Mouse (Mus musculus) ES-Bruce4 (cell line): ENCODE measurements around the gene Akap6.

Source experiments
- CTCF ChIP-seq: IDR thresholded peaks from one replicate; pipeline ENCODE4 v1.8.1; 2011; ENCODE audit warnings: low read depth, low read length
- POLR2A ChIP-seq: IDR thresholded peaks from one replicate; pipeline ENCODE4 v1.8.1; 2011; ENCODE audit warnings: low read length; ENCODE audit not compliant: insufficient read depth

DNA sequence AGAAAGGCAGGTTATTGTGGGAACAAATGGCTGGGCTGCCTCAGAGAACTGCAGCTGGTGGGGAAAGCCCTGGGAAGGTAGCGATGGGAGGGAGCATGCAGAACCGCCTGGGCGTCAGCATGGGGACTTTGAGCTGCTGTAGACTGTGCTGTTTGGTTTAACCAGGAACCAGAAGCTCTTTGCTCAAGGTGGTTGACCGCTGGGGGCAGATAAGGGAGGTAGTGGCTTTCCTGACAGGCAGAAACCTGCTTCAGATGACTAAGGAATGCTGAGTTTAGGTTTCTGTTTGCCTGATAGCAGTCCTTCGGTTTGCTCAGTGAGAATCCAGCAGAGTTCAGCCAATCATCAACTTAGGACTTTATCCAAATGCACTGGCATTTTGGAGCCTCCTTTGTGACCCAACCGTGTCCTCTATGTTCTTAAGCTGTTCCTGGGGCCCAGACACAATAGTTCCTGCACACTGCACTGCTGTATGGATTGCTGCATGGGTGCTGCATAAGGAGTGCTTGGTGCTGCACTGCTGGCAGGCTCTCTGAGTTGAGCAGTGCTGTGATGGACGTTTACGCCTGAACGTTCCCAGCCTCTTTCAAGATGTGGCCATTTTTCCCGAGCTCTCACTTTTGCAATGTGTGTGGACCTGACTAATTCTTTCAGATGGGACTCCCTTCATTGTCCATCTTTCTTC is 6.8 kb upstream of the Akap6 start:
- no peak for TF ChIP-seq CTCF
- TF ChIP-seq POLR2A, result no peak
